Mouse (Mus musculus): ENCODE measurements around the gene Gpr153.

Gpr153 gene

DNA sequence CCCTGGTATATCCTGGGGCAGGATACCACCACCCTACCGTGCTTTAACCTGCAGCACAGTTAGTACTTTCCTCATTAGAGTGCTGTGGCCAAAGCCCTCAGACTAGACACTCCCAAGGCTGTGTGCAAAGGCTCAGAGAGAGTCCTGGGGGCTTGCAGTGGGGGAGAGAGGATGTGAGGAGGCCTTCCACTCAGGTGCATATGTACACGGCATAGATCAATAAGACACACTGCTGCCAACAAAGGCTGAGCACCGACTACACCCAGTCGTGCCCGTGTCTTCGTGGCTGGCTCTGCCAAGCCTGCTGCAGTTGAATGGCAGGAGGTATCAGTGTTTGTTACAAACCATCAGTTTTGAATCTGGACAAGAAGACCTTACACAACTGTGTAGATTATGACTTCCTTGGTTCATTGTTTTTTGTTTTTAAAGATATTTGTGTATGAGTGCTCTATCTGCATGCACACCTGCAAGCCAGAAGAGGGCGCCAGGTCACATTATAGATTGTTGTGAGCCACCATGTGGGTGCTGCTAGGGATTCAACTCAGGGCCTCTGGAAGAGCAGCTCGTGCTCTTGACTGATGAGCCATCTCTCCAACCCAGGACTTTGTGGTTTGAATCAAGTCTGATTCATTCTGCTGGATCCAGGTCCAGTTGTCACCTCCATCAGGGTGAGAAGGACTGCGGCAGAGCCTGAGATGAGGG, 9.0 kb upstream of the Gpr153 start:
- no peak for DNase-seq (ENCODE audit: low spot score in 2 of 2)

DNA sequence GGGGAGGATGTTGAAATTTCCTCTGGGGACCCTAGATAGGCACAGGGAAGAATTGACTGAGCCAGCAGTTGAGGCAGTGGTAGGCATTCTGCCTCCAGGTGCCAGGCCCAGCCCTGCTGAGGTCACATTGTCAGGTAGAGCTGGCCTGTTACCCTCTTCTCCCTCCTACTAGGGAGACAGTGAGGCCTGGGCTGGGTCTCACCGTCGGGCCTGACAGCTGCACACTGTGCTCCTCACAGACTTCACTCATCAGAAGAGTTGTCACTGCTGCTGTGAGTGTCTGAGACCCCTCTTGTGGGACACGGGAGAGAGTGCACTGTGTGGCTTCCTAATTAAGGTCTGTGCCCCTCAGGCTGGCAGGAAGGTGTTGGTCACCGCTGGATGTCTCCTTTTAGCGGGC, 8.2 kb upstream of the Gpr153 start:
- DNase-seq (ENCODE audit: low spot score in 2 of 2), result no peak

DNA sequence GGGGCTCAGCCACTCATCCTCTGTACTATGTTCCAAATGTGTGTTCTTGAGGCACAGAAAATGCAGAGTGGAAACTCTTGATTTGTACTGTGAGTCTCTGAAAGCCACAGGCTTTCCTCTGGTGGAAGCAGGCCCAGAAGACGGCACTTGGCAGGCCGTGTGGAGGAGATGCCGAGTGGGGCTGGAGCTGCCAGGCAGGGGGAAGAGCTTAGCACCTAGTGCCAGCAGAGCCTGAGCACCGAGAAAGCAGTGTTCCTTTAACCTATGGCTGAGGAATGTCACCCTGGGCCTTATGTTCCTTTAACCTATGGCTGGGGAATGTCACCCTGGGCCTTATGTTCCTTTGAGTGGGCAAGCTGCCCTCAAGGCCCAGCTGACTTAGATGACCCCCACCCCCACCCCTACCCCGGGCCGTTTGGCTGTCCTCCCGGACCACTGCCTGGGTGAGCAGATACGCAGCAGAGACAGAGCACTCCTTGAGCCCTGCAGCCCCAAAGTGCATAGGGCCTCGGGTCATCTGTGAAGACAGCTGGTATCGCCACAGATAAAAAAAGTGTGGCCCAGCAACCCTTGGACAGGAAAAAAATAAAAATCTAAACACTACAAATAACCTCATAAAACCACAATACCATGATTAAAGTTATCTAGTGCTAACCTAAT, 7.7 kb upstream of the Gpr153 start:
- DNase-seq (ENCODE audit: low spot score in 2 of 2), result no peak

DNA sequence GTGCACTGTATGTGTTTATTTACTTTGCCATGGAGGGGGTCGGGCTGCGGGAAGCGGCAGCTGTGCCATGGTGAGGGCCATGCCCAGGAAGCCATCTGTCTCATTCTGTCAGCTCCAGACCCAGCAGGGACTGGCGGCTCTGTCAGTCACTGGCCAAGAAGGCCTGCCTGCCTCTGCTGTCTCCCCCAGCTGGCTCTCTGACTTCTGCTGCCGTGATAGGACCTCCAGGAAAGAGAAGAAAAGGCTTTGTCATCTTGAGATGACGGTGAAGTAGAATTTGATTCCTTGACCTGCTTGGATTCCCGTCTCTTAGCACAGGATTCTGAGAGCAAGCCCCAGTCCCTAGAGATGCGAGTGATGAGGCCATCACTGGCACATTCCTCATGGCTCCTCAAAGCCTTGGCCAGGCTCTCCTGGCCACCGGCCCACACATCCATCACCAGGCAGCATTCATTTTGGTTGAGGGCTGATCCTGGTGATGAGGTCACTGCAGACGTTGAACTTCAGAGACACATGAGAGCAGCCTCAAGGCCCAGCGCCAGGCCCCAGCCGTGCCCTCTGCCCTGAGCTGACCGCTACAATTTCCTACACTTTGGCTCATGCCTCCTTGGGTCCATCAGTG, 6.2 kb upstream of the Gpr153 start:
- DNase-seq (ENCODE audit: low spot score in 2 of 2), result no peak

DNA sequence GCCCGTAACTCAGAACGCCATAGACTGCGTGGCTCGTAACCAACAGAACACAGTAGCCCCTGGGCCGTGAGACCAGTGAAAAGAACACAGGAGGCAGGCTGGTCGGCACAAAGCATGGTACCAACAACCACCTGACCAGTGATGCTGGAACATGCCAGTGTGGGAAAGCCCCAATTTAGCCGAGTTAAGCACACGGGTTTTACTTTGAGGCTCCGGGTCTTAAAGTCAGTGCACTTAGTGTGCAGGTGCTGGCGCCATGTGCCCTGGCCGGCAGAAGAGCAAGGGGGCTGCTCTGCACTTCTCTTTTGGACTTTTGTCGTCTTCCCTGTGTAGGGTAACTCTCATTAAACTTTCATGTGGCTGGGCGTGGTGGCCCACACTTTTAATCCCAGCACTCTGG, 4.1 kb upstream of the Gpr153 start:
- no peak for DNase-seq (ENCODE audit: low spot score in 2 of 2)

DNA sequence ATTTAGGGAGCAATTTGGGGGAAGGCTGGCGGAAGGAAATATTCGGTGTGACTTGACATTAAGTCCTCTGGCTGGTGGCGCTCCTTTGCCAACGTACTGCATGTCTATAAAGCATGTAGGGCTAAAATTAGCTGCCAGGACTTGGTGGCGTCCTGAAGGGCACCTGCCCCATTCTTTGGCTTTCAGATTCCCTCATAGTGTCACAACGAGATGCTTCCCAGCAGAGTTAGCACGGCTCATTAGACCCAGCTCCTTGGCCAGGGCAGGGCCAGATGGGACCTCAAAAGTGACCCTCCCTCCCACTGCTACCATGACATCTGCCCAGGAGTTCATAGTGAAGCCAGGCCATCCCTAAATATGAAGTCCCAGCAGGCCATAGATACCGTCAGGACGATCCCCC, 3.4 kb upstream of the Gpr153 start:
- DNase-seq (ENCODE audit: low spot score in 2 of 2), result no peak

DNA sequence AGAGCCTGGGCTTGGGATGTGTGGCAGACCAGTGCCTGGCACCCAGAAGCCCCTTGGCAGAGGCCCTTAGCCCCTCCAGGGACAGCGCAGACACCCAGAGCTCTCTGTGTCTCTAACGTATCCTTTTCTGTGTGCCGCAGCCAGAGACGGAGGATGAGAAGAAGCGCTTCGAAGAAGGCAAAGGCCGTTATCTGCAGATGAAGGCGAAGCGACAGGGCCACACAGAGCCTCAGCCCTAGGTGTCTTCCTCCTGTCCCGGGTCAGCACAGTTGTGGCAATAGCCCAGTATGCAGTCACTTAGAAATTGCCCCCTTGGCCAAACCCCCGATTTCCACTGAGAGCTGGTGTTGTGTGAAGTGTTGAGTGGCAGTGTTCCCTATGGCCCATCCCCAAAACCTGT, 2.7 kb upstream of the Gpr153 start:
- DNase-seq (ENCODE audit: low spot score in 2 of 2), result no peak

DNA sequence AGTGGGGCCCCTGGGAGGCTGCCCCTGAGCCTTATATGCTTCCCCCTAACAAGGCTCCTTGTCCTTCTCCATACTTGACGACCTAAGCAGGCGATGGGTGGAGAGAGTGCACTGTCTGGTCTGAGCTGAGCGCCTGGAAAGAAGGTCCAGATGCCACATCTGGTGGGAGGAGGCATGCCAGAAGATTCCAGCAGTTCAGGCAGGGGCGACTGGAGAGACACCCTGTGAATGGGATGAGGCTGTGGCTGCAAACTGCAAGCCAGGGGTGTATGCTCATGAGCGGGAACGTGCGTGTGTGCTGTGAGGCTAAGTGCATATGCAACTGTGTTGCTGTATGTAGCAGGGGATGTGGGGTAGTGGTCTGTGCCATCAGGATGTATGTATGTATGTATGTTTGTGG, 2.0 kb upstream of the Gpr153 start:
- DNase-seq (ENCODE audit: low spot score in 2 of 2), result no peak

DNA sequence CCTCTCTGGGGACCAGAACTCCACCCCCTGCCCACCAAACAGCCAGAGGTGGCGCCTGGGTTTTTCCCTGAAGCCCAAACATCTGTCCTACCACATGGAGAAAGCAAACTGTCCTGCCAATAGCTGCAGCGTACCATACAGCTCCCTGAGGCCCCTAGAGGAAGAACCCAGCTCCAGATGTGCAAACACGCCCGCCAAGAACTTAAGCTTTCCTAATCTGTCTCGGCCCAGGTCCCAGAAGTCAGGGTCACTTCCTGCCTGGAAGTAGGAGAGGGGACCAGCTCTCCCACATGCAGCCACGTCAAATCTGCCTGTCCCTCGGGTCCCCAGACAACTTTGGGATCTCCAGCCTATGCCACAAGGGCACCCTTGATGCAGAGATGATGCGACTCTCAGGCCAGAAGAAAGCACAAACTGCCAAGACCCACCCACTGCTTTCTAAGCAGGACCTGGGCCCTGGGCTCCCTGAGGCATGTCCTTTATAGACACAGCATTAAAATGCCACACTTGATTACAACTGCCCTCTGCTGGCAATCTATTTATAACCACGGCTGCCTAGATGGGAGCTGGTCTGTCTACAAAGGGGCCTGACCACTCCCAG, 1.5 kb upstream of the Gpr153 start:
- no peak for DNase-seq (ENCODE audit: low spot score in 2 of 2)

DNA sequence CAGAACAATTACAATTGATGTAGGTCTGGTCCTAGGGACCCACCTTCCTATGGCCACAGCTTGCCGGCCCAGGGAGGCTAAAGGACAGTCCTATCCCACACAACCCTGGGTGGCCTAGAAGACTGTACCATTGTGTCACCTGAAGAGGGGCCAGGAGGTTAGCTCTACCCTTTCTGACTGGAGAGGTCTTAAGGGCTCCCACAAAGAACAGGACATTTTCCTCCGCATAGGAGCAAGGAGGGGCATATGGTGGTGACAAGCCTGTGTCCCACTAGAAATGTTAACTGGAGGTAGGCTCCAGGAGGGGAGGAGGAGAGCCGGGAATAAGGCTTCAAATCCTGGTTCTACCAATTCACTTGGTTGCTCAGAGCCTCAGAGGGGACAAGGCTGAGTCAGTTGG, 841 bp upstream of the Gpr153 start:
- DNase-seq (ENCODE audit: low spot score in 2 of 2), result no peak

DNA sequence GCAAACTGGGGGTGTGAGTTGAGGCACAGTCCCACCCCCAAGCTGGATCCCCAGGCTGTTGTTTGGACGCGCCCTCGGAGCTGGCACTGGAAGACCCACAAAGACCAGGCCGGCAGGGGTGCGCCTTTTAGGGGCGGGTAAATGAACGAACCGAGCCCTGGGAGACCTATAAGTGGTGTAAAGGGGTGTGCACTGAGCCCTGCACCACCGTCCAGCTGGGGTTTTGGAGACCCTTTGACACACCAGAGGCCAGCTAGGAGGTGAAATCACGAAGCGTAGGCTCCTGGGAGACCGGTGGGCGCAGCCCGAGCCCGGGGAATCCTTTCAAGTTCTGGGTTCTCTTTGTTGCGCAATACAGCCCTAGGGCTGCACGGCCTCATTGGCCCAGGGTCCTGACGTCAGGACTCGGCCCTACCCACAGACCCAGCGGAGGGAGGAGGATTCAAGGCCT, 674 bp downstream of the Gpr153 start:
- no peak for DNase-seq (ENCODE audit: low spot score in 2 of 2)

DNA sequence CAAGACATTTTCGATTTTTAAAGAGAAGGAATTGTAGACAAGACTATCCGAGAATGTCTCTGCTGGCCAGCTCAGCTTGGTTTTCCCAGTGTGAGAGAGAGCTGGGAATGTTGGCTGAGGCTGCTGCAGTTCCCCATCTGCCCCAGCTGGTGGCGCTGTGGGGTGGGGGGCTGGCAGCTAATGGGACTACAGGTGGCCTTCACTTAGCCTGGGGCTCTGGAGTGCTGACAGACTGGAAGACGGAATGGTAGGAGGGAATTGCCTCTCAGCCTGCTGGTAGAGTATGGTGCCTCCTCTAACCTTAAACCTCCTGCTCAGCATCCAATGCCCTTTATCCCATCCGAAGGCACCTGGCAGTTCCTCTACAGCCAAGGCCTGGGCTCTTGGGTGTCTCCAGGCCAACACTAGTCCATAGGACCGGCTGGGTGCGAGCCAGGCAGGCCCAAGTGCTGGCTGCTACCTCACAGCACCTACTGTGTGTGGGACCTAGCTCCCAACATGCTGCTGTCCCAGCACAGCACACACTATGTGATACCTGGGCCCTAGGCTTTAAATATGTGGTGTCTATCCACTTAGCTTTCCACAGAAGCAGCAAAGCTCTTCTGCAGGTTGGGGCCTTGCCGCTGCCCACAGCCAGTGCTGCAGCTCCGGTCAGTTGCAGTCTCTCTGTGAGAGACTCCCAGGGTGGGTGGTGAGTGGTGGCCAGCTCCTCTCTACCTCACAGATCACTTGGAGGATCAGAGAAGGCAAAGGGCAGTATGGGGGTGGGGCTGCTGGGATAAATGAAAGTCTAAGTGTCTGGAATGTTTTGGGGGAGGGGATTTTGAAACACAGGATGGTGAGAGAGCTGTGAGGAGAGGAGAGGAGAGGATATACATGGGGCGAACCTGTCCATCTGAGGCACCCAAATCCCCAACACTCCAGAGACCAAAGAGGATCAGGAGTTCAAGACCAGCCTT, 2.6 kb downstream of the Gpr153 start:
- DNase-seq (ENCODE audit: low spot score in 2 of 2), result no peak

DNA sequence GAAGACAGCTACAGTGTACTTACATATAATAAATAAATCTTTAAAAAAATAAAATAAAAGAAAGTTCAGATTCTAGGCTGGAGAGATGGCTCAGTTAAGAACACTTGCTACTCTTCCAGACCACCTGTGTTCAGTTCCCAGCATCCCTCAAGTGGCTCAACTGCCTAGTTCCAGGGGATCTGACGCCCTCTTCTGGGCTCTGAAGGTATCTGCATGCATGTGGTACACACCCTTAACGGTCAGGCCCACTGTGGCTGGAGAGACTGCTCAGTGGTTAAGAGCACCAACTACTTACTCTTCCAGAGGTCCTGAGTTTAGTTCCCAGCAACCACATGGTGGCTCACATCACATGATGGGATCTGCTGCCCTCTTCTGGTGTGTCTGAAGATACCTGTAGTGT, 3.9 kb downstream of the Gpr153 start:
- no peak for DNase-seq (ENCODE audit: low spot score in 2 of 2)

DNA sequence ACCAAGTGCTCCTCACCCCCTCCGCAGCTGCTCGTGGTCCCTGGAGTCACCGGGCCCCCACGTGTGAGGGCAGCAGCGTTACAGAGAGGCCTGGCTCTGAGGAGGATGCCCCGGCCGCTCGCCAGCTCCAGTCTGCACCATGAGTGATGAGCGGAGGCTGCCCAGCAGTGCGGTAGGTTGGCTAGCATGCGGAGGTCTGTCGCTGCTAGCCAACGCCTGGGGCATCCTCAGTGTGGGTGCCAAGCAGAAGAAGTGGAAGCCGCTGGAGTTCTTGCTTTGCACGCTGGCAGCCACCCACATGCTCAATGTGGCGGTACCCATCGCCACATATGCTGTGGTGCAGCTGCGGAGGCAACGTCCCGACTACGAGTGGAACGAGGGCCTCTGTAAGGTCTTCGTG, 5.0 kb downstream of the Gpr153 start:
- no peak for DNase-seq (ENCODE audit: low spot score in 2 of 2)

DNA sequence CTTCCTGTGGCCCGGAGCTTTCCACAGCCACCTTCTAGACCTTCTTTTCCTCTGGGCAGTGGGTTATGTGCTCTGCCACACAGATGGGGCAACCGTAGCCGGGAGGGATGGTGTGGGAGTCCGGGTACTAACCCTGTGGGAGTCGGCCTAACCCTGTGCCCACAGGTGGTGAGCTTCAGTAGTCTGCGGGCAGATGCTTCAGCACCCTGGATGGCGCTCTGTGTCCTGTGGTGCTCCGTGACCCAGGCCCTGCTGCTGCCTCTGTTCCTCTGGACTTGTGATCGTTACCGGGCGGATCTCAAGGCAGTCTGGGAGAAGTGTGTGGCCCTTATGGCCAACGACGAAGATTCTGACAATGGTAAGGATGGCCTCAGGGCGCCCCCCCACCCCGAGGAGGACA, 7.6 kb downstream of the Gpr153 start:
- no peak for DNase-seq (ENCODE audit: low spot score in 2 of 2)

DNA sequence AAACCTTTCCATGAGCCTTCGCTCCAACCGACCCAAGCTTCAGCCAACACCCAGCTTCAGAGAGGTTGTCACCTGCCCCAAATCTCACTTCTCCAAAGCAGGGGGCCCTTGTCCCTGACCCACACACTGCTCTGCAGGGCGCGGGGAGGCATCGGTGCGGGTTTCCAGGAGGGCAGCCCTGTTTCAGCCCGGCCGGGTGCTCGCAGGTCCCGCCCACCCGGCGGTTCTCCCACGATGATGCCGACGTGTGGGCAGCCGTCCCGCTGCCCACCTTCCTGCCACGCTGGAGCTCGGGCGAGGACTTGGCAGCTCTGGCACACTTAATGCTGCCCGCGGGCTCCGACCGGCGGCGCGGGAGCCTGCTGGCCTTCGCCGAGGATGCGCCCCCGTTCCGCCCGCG, 8.7 kb downstream of the Gpr153 start:
- DNase-seq (ENCODE audit: low spot score in 2 of 2), result no peak

DNA sequence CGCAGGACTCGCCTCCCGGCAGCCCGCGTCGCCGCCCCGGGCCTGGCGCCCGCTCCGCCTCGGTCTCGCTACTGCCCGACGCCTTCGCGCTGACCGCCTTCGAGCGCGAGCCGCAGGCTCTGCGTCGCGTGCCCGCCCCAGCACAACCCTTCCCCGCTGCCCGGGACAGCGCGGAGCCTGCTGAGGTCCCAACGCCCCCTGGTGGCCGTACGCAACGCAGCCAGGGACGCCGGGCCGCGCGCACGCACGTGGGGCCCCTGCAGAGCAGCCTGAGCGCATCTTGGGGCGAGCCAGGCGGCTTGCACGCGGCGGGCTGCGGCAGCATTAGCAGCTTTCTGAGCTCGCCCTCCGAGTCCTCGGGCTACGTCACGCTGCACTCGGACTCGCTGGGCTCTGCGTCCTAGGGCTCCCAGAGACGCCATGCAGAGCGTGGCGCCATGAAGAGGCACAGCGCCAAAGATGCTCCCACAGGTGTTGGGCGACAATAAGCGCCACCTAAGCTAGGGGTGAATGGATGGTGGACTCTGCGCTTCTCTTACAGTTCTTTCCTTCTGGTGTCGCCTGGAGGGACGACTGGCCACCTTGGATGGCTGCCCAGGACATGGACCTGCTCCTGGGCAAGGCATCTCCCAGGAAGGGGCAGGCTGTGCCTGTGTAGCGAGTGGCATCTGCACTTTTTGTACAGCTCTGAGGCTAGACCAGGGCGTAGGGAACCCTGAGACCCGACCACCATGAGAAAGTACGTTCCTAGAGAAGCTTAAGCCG, 9.3 kb downstream of the Gpr153 start:
- peak; percentile 71 to 72 for DNase-seq (ENCODE audit: low spot score in 2 of 2)

DNA sequence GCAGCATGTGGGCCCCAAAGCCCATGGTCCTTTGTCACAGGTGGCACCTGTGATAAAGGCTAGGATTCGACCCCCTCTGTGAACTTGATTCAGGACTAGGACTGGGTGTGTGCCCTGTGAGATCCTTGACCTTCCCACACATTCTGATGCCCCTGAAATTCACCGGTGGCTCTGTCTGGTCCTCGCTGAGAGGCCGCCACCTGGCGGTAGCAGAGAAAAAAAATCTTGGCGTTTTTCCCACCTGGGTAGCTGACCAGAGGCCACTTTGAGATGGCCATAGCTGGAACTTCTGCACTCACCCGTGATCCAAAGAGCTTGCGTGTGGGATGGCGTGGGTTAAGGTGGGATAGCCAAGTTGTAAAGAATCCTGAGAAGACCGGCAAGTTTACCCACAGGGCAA, 11.5 kb downstream of the Gpr153 start:
- DNase-seq (ENCODE audit: low spot score in 2 of 2), result no peak

DNA sequence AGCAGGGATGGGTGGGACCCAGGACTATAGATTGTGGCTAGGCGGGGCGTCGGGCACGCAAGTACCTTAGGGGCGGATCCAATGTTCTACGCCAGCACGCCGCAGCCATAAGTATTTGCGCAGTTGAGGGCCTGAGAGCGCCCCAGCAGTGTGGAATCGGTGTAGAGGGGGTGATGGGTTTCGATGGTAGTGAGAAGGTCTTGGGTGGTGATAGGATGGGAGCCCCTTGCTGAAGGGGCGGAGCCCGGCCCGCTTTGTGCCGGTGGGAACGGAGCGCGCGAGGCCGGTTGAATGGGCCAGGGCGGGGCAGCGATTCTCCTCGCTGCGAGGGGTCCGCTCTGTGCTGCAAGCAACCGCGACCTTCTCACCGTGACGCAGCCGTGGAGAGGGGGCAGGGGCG, 12.2 kb downstream of the Gpr153 start:
- DNase-seq (ENCODE audit: low spot score in 2 of 2), result no peak

DNA sequence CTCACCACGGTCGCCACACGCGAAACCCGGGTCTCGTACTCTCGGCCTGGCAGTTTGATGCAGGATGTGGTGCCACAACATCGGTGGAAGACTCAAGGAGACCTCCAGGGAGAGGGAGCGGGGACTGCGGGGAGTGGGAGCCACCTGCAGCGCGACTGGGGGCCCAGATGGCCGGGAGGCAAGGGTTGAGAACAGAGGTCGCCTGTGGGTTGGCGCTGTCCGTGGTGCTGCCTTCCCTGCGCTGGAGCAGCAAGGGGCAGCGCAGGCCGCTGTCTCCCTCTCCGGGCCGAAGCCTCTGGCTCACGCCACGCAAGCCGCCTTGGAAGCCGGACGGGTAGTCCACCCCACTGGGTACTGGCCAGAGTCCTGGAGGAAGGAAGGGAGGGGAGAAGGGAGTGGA, 12.9 kb downstream of the Gpr153 start:
- DNase-seq (ENCODE audit: low spot score in 2 of 2), result no peak
